Mouse (Mus musculus) heart, postnatal 0 days (tissue): ENCODE results near the gene Nanos3.

Experiments used
- CTCF ChIP-seq: IDR thresholded peaks from 2 replicates; pipeline ENCODE4 v1.5.1; 2016; ENCODE audit warnings: antibody characterized with exemption, control low read depth, low read depth
- EP300 ChIP-seq: IDR thresholded peaks from 2 replicates; pipeline ENCODE4 v1.6.1; 2016; ENCODE audit warnings: antibody characterized with exemption, low read depth

DNA sequence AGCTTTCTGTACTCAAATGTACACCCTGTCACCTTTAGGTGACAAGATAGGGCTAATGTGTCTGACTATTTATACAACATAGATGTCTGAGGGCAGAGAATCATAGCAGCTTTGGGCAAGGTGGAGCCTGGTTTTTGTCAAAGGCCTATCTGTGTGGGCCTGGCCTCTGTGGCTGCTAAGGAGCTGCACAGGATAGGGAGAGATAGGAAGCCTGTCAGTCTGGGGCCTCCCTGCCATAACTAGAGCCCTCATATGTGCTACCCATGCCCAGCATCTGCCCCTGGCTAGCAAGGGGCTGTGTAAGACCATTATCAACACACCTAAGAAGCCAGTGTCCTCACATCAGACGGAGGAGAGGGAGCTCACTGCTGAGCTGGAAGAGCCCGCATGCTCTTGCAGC, 17.3 kb downstream of the Nanos3 start:
- TF ChIP-seq EP300 (no peak), CTCF (no peak)
